Mouse (Mus musculus) adipose tissue, adult 10 weeks (tissue): ENCODE data around the gene 9430015G10Rik. TPM values are rescaled to one million over a fixed set of nuclear protein-coding genes. Genes with fewer than 3 reads are reported as not detected.

ENCODE experiments used
- polyA plus RNA-seq: library from polyadenylated mRNA; stranded (reverse); fragments of 350-450 nt; fragmentation: Illumina TruSeq; extraction: RNeasy Lipid Tissue Mini Kit (QIAGEN cat#74804); gene quantifications from one replicate; pipeline ENCODE4 v1.2.3, GENCODE M21; 2014; ENCODE audit warnings: low read depth, low replicate concordance

9430015G10Rik gene
- polyA plus RNA-seq, result 22.0 TPM

GRCm38 (mm10) chr4:156109570-156110331 is at the start of gene 9430015G10Rik:
TSS of gene 9430015G10Rik (plus strand) at chr4:156109982.

GRCm38 (mm10) chr4:156130436-156130835 is 20.7 kb downstream of the 9430015G10Rik start, which contains the start of gene Rnf223:
TSS of gene Rnf223 (plus strand) at chr4:156130513.

Other genes with a start within 250 kb of the 9430015G10Rik start
- 0.24 TPM for gene Tas1r3, start 246.6 kb upstream of the 9430015G10Rik start, polyA plus RNA-seq
- 15.3 TPM for gene Cptp, start 240.5 kb upstream of the 9430015G10Rik start, polyA plus RNA-seq
- gene Ints11, start 240.4 kb upstream of the 9430015G10Rik start, polyA plus RNA-seq, result 20.0 TPM
- gene Pusl1, start 218.2 kb upstream of the 9430015G10Rik start, polyA plus RNA-seq, result 20.0 TPM
- gene Acap3, start 218.2 kb upstream of the 9430015G10Rik start, polyA plus RNA-seq, result 9.8 TPM
- 49.1 TPM for gene Ube2j2, start 166.2 kb upstream of the 9430015G10Rik start, polyA plus RNA-seq
- 116 TPM for gene C1qtnf12, start 147.7 kb upstream of the 9430015G10Rik start, polyA plus RNA-seq
- 5.6 TPM for gene B3galt6, start 117.3 kb upstream of the 9430015G10Rik start, polyA plus RNA-seq
- 298 TPM for gene Sdf4, start 117.1 kb upstream of the 9430015G10Rik start, polyA plus RNA-seq
- gene Tnfrsf4, start 96.1 kb upstream of the 9430015G10Rik start, polyA plus RNA-seq, result 2.4 TPM
- gene Tnfrsf18, start 83.8 kb upstream of the 9430015G10Rik start, polyA plus RNA-seq, result 1.8 TPM
- gene Ttll10, start 50.6 kb upstream of the 9430015G10Rik start, polyA plus RNA-seq, result 19.1 TPM
- 0.46 TPM for gene Rnf223, start 20.5 kb downstream of the 9430015G10Rik start, polyA plus RNA-seq
- 58.2 TPM for gene Agrn, start 87.5 kb downstream of the 9430015G10Rik start, polyA plus RNA-seq
- gene Isg15, start 90.8 kb downstream of the 9430015G10Rik start, polyA plus RNA-seq, result 14.3 TPM
- 5.0 TPM for gene AW011738, start 93.3 kb downstream of the 9430015G10Rik start, polyA plus RNA-seq
- gene Perm1, start 105.9 kb downstream of the 9430015G10Rik start, polyA plus RNA-seq, result 0.46 TPM
- gene Plekhn1, start 124.9 kb downstream of the 9430015G10Rik start, polyA plus RNA-seq, result 18.4 TPM
- gene Noc2l, start 126.0 kb downstream of the 9430015G10Rik start, polyA plus RNA-seq, result 35.5 TPM
- gene Samd11, start 145.7 kb downstream of the 9430015G10Rik start, polyA plus RNA-seq, result 0.72 TPM
- gene Vmn2r-ps159, start 221.1 kb downstream of the 9430015G10Rik start, polyA plus RNA-seq, result not detected